Mouse (Mus musculus) gastrocnemius, postnatal 14 days (tissue): ENCODE data around the gene S1pr3. TPM values are rescaled to one million over a fixed set of nuclear protein-coding genes. Genes with fewer than 3 reads are reported as not detected.

ENCODE experiments used
- DNase-seq: peaks from one replicate; pipeline ENCODE4 v3.0.0; 2021; ENCODE audit warnings: mixed read lengths
- intact Hi-C: fragments of 180-260 bp; cut with DNase I; formaldehyde crosslinking; loops from one replicate; pipeline ENCODE4 v1.15.1; 2025; ENCODE audit warnings: low total_unique reads
- long read RNA-seq, 2 experiments: library from polyadenylated mRNA; stranded (forward); transcript quantifications; one replicate each; pipeline ENCODE4 v2.0.0; 2021
- total RNA-seq, 2 experiments: library from RNA; stranded (reverse); gene quantifications; 2 replicates each; pipeline ENCODE4 v1.2.3; 2021

The S1pr3 gene
- 10 to 100 TPM in 1 of 2 experiments, 1 to 10 TPM in 1; 9.7 to 13.7 TPM for total RNA-seq
- long read RNA-seq, experiment 1, full-length matches to known transcripts, result 15 of 19 reads
- long read RNA-seq, experiment 1, partial matches to known transcripts, result 0 of 19 reads
- long read RNA-seq, experiment 1, other reads (novel, unspliced or antisense), result 4 of 19 reads
- long read RNA-seq, experiment 2, full-length matches to known transcripts, result 24 of 28 reads
- long read RNA-seq, experiment 2, partial matches to known transcripts, result 0 of 28 reads
- long read RNA-seq, experiment 2, other reads (novel, unspliced or antisense), result 4 of 28 reads

DNA sequence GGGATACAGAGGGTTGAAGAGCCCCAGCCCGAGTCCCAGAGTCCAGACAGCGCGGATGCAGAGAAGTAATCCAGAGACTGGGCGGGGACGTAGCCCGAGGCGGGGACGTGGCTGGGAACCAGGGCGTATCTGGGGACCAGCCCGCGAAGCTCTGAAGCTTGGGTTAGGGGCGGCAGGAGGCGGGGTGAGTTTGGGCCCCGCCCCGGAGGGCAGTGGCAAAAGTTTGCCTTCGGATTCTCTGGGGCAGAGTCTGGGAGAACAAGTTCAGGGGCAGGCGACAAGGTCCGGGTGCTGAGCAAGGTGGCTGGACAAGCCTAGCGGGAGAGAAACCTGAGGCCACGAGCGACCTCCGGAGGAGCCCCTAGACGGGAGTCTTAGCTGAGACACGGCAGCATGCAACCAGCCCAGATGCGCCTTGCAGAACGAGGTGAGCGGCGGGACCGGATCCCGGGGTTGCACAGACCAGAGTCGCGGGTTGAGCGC, at the start of gene S1pr3:
Gene S1pr3, plus strand, starts transcription at position 121 of the 483 bp plus-strand sequence.
- intact Hi-C loops, result loop anchor here (10.0 kb wide), 1 partner anchor 94 kb away; no protein-coding TSS in a partner anchor
- peak; percentile 69 for DNase-seq

DNA sequence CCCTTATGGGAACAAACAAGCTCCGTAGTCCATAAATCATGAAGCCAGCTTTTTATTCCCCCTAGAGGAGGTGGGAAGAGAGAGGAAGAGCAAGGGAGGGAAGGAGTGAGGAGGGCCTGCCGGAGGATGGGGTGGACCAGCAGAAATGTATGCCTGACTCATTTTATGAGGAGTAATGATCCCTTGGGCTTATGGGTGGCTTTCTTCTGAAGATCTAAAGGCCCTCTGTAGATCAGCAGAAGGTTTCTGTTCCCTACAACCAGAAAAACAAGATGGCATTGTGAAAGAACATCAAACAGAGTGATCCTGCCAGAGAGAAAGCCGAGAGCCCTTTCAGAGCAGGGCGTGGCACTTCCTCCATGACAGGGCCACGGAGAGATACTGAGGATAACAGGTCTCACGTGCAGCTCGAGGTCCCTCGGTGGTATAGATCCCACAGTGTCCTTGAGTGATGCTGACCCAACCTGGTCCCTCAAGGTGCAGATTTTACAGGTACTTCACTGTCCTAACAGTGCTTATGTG, 47.9 kb upstream of the S1pr3 start:
- intact Hi-C loops, result no loop called here
- DNase-seq, result no peak

DNA sequence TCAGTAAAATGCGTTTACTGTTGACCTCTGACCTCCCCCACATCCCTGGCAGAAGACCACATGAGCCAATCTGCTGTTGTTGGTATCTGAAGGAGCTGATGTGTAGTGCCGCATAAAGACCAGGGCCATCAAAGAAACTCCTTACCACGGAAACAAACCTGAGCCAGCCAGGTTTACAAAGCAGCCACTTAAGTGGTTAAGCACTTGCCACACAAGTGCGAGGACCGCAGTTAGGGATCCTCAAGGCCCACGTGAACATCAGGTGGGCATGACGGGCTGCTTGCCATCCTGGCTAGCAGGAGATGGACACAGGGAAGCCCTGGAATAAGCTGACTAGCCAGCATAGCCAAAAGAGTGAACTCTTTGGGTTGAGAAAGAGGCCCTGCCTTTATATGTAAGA, 45.0 kb upstream of the S1pr3 start:
- no peak for DNase-seq
- intact Hi-C loops, result no loop called here

DNA sequence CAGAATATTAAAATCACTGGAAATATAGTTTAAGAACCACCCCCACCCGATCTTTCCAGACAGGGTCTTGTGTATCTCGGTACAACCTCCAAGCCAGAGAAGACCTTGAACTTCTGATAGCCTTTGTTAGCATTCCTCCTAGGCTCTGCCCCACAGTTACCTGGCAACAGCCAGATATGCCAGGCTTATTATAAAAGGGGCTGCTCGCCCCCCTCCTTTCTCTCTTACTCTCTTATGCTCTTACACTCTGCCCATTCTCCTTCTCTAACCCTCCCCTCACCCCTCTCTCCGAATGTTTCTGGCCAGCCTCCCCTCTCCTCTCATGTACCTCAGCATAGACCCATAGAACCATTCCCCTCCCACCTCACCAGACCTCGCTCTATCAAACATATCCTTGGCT, 44.5 kb upstream of the S1pr3 start:
- DNase-seq, result no peak
- intact Hi-C loops, result no loop called here

DNA sequence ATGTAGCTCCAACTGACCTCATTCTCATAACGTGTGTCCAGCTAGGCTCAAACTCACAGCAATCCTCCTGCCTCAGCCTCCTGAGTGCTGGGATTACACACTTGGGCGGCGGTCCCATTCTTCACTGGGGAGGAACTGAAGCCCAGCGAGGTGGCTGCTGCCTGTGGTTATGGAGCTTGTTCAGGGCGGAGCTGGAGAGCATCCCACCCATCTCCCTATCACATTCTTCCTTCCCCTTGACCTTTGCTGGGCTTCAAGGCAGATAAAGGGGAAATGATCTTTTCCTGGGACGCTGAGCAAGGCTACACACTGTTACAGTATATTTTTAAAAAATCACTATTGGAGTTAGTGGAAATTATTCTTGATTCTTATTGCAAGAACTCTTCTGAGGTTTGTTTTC, 43.2 kb upstream of the S1pr3 start:
- no peak for DNase-seq
- intact Hi-C loops, result no loop called here

DNA sequence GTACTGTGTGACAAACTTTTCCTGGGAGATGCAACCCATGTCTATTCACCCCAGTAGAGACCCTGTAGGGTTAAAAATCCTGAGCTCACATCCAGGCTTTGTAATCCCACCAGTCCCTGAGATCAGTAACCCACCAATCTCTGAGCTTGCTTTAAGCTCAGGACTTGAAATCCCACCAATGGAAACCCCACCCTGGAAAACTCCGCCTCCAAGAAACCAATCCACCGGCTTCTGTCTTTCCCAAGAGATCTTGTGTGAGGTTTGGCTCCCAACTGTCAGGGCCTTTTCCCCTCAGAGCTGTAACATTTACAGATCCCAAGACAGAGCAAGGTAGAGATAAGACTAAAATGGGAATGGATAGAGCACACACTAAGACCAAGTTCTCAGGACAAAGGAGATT, 40.1 kb upstream of the S1pr3 start:
- intact Hi-C loops, result no loop called here
- no peak for DNase-seq

DNA sequence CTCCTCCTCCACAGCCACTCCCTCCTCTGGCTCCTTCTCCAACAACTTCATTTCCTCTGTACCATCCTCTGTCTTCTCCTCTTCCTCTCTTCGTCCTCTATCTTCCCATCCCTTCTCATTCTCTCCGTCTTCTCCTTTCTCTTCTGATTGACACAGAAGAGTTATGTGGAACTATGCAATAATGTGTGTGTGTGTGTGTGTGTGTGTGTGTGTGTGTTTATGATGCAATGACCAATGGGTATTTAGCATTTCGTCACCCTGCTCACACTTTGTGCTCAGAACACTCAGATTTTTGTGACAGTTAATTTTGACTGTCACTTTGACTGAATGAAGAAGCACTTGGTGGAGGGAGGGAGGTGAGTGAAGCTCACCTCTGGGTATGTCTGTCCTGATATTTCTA, 39.1 kb upstream of the S1pr3 start:
- no peak for DNase-seq
- intact Hi-C loops, result no loop called here

DNA sequence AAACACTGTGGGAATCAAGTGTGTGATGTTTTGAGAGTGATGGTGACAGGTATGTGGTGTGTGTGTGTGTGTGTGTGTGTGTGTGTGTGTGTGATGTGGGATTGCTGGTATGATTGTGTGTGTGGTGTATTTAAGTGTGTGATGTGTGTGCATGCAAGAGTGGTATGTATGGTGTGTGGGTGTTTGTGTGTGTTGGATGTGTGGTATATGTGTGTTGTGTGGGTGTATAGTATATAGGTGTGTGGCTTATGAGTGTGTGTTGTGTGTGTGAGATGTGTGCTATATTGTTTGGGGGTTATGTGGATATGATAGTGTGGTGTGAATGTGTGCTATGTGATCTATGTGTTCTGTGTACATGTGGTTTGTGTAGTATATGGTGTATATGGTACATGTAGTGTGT, 35.4 kb upstream of the S1pr3 start:
- DNase-seq, result no peak
- intact Hi-C loops, result no loop called here

DNA sequence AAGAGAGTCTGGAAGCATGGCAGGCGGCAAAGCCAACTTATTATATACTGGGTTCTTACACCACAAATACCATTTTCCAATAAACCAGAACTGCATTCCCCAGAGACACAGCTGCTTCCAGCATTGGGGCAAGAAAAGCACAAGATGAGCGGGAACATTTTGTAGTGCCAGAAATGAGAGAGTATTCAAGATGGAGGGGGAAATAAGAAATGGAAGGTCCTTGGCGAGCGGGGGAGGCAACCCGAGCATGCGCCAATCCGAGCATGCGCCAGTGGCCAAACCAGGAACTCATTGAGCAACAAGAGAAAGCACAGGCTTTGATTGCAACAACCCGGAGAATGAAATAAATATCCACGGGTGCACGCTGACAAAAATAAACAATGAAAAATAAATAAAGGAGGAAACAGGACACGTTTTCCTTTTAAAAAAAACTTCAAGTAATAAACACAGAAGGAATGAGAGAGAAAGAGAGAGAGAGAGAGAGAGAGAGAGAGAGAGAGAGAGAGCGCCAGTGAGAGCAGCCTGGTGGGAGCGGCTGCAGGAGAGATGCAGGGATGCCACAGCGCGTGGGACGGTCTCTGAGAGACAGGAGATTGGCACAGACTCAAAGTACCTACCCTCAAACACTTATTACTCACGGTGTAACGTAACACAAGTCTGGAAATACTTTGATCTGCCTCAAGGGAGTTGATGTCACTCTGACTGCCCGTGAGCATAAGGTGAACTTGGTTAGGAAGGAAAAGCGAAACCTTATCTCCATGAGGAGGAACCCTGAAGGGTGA, 34.2 kb upstream of the S1pr3 start:
- DNase-seq, result peak; percentile 44
- intact Hi-C loops, result no loop called here

DNA sequence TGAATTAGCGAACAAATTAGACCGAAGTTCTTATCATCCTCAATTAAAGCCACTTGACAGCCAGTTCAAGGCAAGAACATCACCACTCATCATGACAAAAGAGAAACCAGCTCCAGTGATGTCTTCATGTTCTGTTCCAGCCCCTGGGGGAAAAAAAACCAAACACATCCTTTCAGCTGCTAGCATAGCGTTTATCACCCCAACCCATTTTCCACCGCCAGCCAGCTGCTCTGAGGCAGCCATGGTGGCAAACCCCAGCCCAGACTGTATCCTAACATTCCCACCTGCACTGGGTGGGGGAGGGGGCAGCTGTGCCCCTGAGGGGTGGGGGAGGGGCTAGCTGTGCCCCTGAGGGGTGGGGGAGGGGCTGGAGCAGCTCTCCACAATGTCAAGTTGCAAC, 30.3 kb upstream of the S1pr3 start:
- intact Hi-C loops, result no loop called here
- DNase-seq, result no peak

DNA sequence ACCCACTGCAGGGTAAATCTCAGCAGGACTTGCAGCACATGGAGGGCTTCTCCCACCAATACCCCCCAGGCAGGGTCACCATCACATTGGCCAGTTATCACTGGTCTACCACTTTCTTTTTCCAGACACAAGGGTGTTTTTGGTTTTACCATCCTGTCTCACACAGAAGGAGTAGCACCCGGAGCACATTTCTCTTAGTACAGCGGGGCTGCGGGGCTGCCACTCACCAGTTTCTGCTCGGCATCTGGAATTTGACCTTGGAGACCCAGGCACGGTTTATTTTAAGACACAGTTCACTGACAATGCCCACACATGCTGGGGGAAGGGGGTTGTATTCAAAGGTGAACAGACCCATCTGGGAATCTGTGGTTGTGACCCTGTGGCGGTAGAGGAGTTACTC, 28.8 kb upstream of the S1pr3 start:
- intact Hi-C loops, result no loop called here
- no peak for DNase-seq

DNA sequence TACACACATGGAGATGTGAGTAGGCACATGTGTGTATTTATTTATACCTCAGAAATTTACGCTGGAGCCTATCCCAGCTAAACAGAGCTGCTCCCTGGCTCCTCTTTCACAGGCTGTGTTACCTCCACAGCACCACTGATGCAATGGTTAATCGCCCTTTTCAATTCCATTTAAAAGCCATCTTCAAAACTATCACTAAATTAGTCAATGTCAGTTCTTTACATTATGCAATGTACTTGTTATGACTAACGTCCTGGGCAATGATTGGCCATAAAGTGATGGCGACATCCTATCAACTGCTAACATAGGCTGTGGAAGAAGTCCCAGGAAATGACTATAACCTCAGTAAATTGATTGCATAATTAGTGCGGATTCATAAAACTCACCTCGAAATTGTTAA, 26.9 kb upstream of the S1pr3 start:
- DNase-seq, result no peak
- intact Hi-C loops, result no loop called here

DNA sequence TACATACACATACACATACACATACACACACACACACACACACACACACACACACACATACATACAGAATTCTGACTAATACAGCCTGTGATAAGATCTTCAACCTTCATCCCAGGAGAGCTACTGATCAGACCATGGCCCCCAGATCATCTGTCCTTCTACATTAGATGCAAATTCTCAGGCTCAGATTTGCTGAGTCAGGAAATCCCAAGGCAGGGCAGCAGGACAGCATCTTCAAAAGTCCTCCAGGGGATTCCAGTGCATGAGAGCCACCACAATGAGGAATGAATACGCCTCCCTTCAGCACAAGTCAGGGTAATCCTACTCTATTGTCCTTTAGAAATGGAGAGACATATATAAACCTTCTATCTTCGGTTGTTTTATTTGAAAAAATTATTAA, 23.5 kb upstream of the S1pr3 start:
- intact Hi-C loops, result no loop called here

DNA sequence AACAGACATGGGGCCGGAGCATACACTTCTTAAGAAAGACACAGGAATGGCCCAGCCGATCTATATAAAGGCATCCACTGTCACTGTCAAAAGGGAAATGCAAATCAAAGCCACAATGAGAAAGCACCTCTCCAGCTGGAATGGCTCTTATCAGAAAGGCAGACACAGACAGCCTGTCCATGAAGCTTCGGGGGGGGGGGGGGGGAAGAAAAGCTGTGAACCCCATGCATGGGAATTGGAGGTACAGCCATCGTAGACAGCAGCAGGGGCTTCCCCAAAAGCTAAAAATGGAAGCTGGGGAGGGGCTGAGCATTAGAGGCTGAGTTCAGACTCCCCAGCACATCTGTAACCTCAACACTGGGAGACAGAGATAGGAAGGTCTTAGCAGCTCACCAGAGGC, 20.5 kb upstream of the S1pr3 start:
- no peak for DNase-seq
- intact Hi-C loops, result no loop called here

More for the DNA sequence above, 23.5 kb upstream of the S1pr3 start:
- no peak for DNase-seq

DNA sequence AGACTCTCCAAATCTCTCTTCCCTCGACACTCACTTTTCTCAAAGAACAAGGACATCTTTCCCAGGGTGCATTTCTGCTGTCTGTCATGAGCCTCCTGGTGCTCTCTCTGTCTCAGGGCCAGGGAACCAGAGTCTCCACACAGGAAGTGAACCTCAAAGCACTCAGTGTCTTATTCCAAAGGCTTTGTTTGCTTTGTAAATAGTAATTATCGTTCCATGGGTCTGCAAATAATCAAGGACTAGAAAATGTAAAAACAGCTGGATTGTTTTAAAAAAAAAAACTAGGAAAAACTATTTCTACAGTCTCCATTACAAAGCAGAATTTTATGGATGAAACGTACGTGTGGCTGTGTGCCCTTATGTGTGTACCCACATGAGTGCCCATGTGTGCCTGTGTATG, 18.0 kb upstream of the S1pr3 start:
- intact Hi-C loops, result no loop called here
- no peak for DNase-seq

DNA sequence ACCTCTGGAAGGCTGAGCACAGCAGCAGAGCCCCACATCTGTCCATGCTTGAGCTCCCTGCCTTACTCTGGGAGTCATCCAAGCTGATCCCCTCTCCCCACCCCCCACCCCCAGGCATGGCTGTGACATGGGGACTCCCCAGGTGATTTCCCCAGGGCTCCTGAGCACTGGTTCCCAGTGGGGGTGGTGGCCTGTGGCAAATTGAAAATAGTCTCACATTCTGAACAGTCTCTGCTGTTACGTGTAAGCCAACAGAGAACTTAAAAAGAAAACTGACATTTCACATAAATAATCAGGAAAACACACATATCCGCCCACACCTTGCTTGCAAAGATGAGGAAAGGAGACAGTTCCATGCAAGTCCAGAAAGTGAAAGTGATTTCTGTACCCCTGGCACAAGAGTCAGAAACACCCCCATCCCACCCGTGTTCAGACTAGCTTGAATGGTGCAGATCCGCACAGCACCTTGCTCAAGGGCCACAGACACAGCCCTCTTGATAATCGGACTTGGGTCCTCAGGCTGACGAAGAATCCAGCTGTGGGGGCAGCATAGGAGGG, 17.0 kb upstream of the S1pr3 start:
- no peak for DNase-seq
- intact Hi-C loops, result no loop called here

DNA sequence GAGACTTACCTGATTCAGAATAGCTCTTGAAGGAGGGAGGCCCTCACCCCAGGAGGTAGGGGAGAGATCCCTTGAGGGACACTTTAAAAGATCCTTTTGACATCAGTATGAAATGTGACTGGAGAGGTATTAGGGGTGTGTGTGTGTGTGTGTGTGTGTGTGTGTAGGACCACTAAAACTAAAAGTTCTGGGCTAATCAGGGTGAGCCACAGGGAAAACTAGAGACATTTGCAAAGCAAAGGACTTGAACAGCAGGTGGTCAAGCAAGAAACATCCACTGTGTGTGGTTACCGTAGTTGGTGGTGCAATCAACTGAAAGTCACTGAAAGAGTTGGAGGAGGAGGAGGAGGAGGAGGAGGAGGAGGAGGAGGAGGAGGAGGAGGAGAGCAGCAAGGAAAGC, 16.2 kb upstream of the S1pr3 start:
- intact Hi-C loops, result no loop called here
- DNase-seq, result no peak

DNA sequence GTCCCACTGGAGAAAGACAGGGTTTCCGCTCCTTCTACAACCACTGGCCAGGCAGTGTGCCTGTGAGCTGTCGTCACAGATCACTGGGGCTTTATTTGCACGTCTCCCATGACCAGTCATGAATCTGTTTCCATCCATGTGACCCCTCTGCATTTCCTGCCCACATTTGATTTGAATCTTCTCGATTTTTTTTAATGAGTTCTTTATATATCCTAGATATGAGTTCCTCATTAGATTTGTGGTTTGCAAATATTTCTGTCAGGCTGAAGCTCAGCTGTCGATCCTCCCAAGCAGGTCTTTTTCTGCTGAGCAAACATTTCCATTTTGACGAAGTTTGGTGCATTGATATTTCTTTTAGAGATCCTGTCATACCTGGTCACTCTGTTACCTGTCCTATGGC, 10.6 kb upstream of the S1pr3 start:
- DNase-seq, result no peak
- intact Hi-C loops, result no loop called here

DNA sequence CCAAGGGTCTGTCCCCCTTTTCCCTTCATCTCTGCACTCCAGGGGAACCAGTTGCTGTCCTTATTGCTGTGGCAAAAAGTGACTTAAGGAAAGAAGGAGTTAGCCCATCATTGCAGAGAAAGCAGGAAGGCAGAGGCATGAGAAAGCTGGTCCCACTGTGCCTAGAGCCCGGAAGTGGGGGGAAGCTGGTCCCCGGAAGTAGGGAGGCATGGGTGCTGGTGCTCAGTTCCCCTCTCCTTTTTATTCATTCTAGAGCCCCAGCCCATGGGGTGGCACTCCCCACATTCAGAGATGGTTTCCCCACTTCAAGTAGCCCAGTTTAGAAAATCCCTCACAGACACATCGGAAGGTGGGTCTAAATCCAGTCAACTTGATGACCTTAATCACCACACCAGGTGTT, 8.9 kb upstream of the S1pr3 start:
- intact Hi-C loops, result no loop called here
- DNase-seq, result no peak

DNA sequence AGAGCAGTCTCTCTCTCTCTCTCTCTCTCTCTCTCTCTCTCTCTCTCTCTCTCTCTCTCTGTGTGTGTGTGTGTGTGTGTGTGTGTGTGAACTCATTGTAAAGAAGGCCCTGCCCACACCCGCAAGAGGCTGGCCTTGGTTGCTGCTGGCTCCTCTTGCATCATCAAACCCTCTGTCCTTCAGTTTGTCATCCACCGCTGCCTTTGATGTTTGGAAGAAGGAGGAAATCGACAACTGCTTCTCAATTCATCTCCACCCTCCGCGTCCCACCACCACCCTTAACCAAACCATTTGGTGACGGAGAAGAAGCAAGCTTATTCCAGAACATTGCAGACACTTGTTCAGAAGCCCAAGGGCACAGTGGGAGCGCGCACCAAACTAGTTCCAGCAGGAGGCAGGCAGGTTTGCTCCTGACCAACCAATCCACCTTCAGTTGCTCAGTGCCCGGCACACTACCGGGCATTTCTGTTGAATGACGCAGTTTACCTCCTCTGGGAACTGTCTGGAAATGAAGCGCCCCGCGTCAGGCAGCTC, 8.2 kb upstream of the S1pr3 start:
- no peak for DNase-seq
- intact Hi-C loops, result loop anchor here (10.0 kb wide), 1 partner anchor 85 kb away; no protein-coding TSS in a partner anchor
